Mouse (Mus musculus) liver, embryonic 11.5 days (tissue): ENCODE results near the gene Kmt2d. TPM values are rescaled to one million over a fixed set of nuclear protein-coding genes. Genes with fewer than 3 reads are reported as not detected.

Source experiments
- ATAC-seq: fragments of 200-750 bp; cut with Nextera tagmentation; replicated peaks from 2 replicates; pipeline ENCODE4 v1.8.0; 2017; ENCODE audit warnings: moderate number of reproducible peaks, mild to moderate bottlenecking, moderate TSS enrichment, moderate library complexity; ENCODE audit not compliant: low FRiP score
- DNase-seq: peaks from one replicate; pipeline ENCODE4 v3.0.0-alpha.2; 2017; ENCODE audit warnings: low spot score
- H3K27ac ChIP-seq: fragments of 300-500 bp; sonication (generic); 2 replicates; pipeline ENCODE4 v1.5.1; 2014; ENCODE audit warnings: mild to moderate bottlenecking, low read depth, low read length, control low read depth
- H3K27me3 ChIP-seq: fragments of 300-500 bp; sonication (generic); replicated peaks from 2 replicates; pipeline ENCODE4 v1.6.1; 2014; ENCODE audit warnings: low read length, mixed read lengths; ENCODE audit not compliant: control insufficient read depth, insufficient read depth
- H3K36me3 ChIP-seq: fragments of 300-500 bp; sonication (generic); 2 replicates; pipeline ENCODE4 v1.6.1; 2014; ENCODE audit warnings: mild to moderate bottlenecking, low read length, moderate library complexity, mixed read lengths; ENCODE audit not compliant: control insufficient read depth, insufficient read depth
- H3K4me1 ChIP-seq: fragments of 300-500 bp; sonication (generic); replicated peaks from 2 replicates; pipeline ENCODE4 v1.6.1; 2014; ENCODE audit warnings: low read length, mixed read lengths; ENCODE audit not compliant: control insufficient read depth, insufficient read depth
- H3K4me2 ChIP-seq: fragments of 300-500 bp; sonication (generic); 2 replicates; pipeline ENCODE4 v1.6.1; 2014; ENCODE audit warnings: mild to moderate bottlenecking, control low read depth, moderate library complexity
- H3K4me3 ChIP-seq: fragments of 300-500 bp; sonication (generic); 2 replicates; pipeline ENCODE4 v1.5.1; 2014; ENCODE audit warnings: low read depth, low read length, control low read depth
- H3K9ac ChIP-seq: fragments of 300-500 bp; sonication (generic); 2 replicates; pipeline ENCODE4 v1.6.1; 2014; ENCODE audit warnings: low read depth, low read length, control low read depth
- H3K9me3 ChIP-seq: fragments of 300-500 bp; sonication (generic); 2 replicates; pipeline ENCODE4 v1.6.1; 2016; ENCODE audit warnings: low read length, inconsistent platforms, mixed read lengths; ENCODE audit not compliant: control insufficient read depth
- WGBS: fragments of 180-500 bp; shearing (Covaris S2); extraction: QIAGEN DNeasy Blood & Tissue Kit; methylation state at CpG from one replicate; pipeline ENCODE4 v1.1.7; 2014; 5-methylcytosine and 5-hydroxymethylcytosine counted together
- polyA plus RNA-seq: library from polyadenylated mRNA; unstranded; fragments of >200 nt; fragmentation: Nextera tagmentation; extraction: Ambion mirVana; gene quantifications from 2 replicates; pipeline ENCODE4 v1.2.1, GENCODE M21; 2014

The Kmt2d gene
- polyA plus RNA-seq, 1 experiment from 2014 or later = 17.0 TPM

GRCm38 (mm10) chr15:98832161-98833058, 38.6 kb downstream of the Kmt2d start:
- Histone ChIP-seq H3K27me3 (no peaks in the 10 kb centered on the region), H3K36me3 (peaks cover 29% of the 10 kb centered on the region), H3K4me3 (peak overlapping the region; percentile 72; the same call in 1 of the 2 replicates), H3K27ac (peak overlapping the region; percentile 96), H3K9ac (no peak overlapping the region; the same call in 1 of the 2 replicates), H3K4me2 (peak overlapping the region; percentile 71), H3K4me1 (peaks cover 50% of the 10 kb centered on the region), H3K9me3 (no peaks in the 10 kb centered on the region)
- DNase-seq (peak; percentile 59), ATAC-seq (peak; percentile 51)
- WGBS = 32% methylated on average over 12 of the region's 12 CpGs

- 6% methylated on average over 9 of the region's 9 CpGs for WGBS
- Histone ChIP-seq H3K36me3 (peaks cover 25% of the 10 kb centered on the region), H3K9me3 (no peaks in the 10 kb centered on the region), H3K4me1 (peaks cover 50% of the 10 kb centered on the region), H3K4me2 (peak overlapping the region; percentile 71), H3K27me3 (no peaks in the 10 kb centered on the region), H3K27ac (peak overlapping the region; percentile 96), H3K9ac (peak overlapping the region; percentile 87), H3K4me3 (peak overlapping the region; percentile 72)
- DNase-seq (no peak), ATAC-seq (no peak)
These were observed 39.3 kb downstream of the Kmt2d start for GRCm38 (mm10) chr15:98831684-98832035.

GRCm38 (mm10) chr15:98830736-98831683, 40.0 kb downstream of the Kmt2d start, which contains the start of gene Prkag1:
Prkag1 (minus strand) TSS chr15:98831521.
- WGBS = under 1% methylated on average over 57 of the region's 66 CpGs
- no peaks in the 10 kb centered on the region for H3K9me3 ChIP-seq
- H3K4me2 ChIP-seq = peak within 1 kb of the TSS; percentile 71
- H3K4me3 ChIP-seq = peak within 1 kb of the TSS; percentile 72
- peaks cover 54% of the 10 kb centered on the region for H3K4me1 ChIP-seq
- H3K9ac ChIP-seq = peak within 1 kb of the TSS; percentile 87
- no peaks in the 10 kb centered on the region for H3K27me3 ChIP-seq
- H3K36me3 ChIP-seq = peaks cover 22% of the 10 kb centered on the region
- peak; percentile 98 for DNase-seq
- peak within 1 kb of the TSS; percentile 96 for H3K27ac ChIP-seq
- ATAC-seq = peak; percentile 85

- no peak for DNase-seq
- peaks cover 18% of the 10 kb centered on the region for H3K36me3 ChIP-seq
- peak; percentile 79 for ATAC-seq
- no peaks in the 10 kb centered on the region for H3K27me3 ChIP-seq
- peaks cover 40% of the 10 kb centered on the region for H3K4me1 ChIP-seq
- peak overlapping the region; percentile 58 for H3K4me2 ChIP-seq
- WGBS = 55% methylated on average over 7 of the region's 7 CpGs
- peak overlapping the region; percentile 82 for H3K27ac ChIP-seq
- H3K9me3 ChIP-seq = no peaks in the 10 kb centered on the region
- H3K9ac ChIP-seq = no peak overlapping the region
- peak overlapping the region; percentile 5; the same call in 1 of the 2 replicates for H3K4me3 ChIP-seq
These were observed 43.4 kb downstream of the Kmt2d start for GRCm38 (mm10) chr15:98827611-98828011.

- H3K4me2 ChIP-seq = no peak overlapping the region
- WGBS = 67% methylated on average over 3 of the region's 3 CpGs
- H3K9me3 ChIP-seq = no peaks in the 10 kb centered on the region
- DNase-seq (no peak), ATAC-seq (no peak)
- H3K27ac ChIP-seq = no peak overlapping the region
- peaks cover 27% of the 10 kb centered on the region for H3K36me3 ChIP-seq
- H3K4me1 ChIP-seq = peaks cover 20% of the 10 kb centered on the region
- H3K27me3 ChIP-seq = no peaks in the 10 kb centered on the region
- no peak overlapping the region for H3K4me3 ChIP-seq
- no peak overlapping the region for H3K9ac ChIP-seq
These were observed 47.6 kb downstream of the Kmt2d start for GRCm38 (mm10) chr15:98823434-98823833.

GRCm38 (mm10) chr15:98822147-98822546, 48.9 kb downstream of the Kmt2d start:
- no peak overlapping the region for H3K4me2 ChIP-seq
- no peak overlapping the region for H3K4me3 ChIP-seq
- no peak overlapping the region for H3K27ac ChIP-seq
- no peaks in the 10 kb centered on the region for H3K27me3 ChIP-seq
- no peak for DNase-seq
- no peak for ATAC-seq
- peaks cover 9% of the 10 kb centered on the region for H3K4me1 ChIP-seq
- 83% methylated on average over 5 of the region's 5 CpGs for WGBS
- no peak overlapping the region for H3K9ac ChIP-seq
- H3K36me3 ChIP-seq = peaks cover 27% of the 10 kb centered on the region
- H3K9me3 ChIP-seq = no peaks in the 10 kb centered on the region

GRCm38 (mm10) chr15:98821403-98821802, 49.6 kb downstream of the Kmt2d start:
- no peak overlapping the region for H3K9ac ChIP-seq
- no peaks in the 10 kb centered on the region for H3K9me3 ChIP-seq
- 53% methylated on average over 10 of the region's 10 CpGs for WGBS
- H3K36me3 ChIP-seq = peaks cover 31% of the 10 kb centered on the region
- ATAC-seq (no peak), DNase-seq (no peak)
- H3K4me3 ChIP-seq = no peak overlapping the region
- H3K27me3 ChIP-seq = no peaks in the 10 kb centered on the region
- H3K4me1 ChIP-seq = peaks cover 2% of the 10 kb centered on the region
- H3K27ac ChIP-seq = no peak overlapping the region
- no peak overlapping the region for H3K4me2 ChIP-seq

GRCm38 (mm10) chr15:98820937-98821336, 50.1 kb downstream of the Kmt2d start:
- 87% methylated on average over 4 of the region's 4 CpGs for WGBS
- ATAC-seq = no peak
- Histone ChIP-seq H3K27me3 (no peaks in the 10 kb centered on the region), H3K27ac (no peak overlapping the region), H3K36me3 (peaks cover 32% of the 10 kb centered on the region), H3K4me3 (no peak overlapping the region), H3K4me1 (no peaks in the 10 kb centered on the region), H3K4me2 (no peak overlapping the region), H3K9ac (no peak overlapping the region), H3K9me3 (no peaks in the 10 kb centered on the region)
- DNase-seq = no peak
